Mouse (Mus musculus) megakaryocyte, embryonic 14.5 days (primary cell): ENCODE measurements at regions not wholly inside any gene's neighbourhood (a gene's known extent, or its start where the extent isn't known, plus 50 kb on each side); places are given as distances from the start of the nearest gene placed in this dataset.

ENCODE experiments used
- H3K27me3 ChIP-seq: replicated peaks from 2 replicates; pipeline ENCODE3; 2012; ENCODE audit warnings: inconsistent platforms
- H3K36me3 ChIP-seq: replicated peaks from 2 replicates; pipeline ENCODE3; 2012; ENCODE audit warnings: low read length, inconsistent platforms, mixed read lengths
- H3K4me1 ChIP-seq: 2 replicates; pipeline ENCODE4 v1.6.1; 2012; ENCODE audit warnings: inconsistent platforms
- H3K4me3 ChIP-seq: replicated peaks from 2 replicates; pipeline ENCODE3; 2012; ENCODE audit warnings: moderate library complexity, mild to moderate bottlenecking, inconsistent platforms
- H3K9me3 ChIP-seq: 2 replicates; pipeline ENCODE4 v1.6.1; 2012; ENCODE audit warnings: inconsistent platforms
- FLI1 ChIP-seq: IDR thresholded peaks from 2 replicates; pipeline ENCODE4 v1.6.1; 2012; ENCODE audit warnings: low read length, inconsistent platforms, mixed read lengths
- GATA1 ChIP-seq: IDR thresholded peaks from 3 replicates; pipeline ENCODE4 v1.6.1; 2012; ENCODE audit warnings: mixed read lengths, low read length, inconsistent platforms, borderline replicate concordance

DNA sequence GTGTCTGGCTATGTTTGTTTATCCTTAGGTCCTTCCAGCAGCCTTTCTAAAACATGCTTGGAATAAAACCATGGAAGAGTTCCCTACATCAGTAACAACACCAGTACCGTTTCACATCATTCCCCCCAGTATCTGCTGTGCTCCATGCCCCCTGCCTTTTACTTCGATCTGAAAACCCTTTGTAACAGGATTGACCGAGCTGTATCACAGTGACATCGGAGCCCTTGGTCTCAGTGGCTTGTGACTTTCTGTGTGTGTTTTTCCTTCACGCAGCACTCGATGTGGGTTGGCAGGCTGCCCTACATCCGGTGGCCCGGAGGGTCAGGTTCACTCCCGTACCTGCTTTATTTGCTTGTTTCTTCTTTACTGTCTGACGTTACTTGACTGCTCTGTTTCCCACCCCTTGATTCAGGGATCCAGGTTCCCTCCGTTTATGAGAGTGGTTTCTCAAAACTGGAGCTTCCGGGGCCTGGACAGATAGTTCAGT is 307.5 kb downstream of the Rps24 start:
- Histone ChIP-seq H3K36me3 (no peaks in the 10 kb centered on the region), H3K27me3 (peaks cover 13% of the 10 kb centered on the region), H3K4me3 (no peak overlapping the region), H3K9me3 (0 out of 2 replicates have a peak, but pooled peaks cover 5% of the 10 kb centered on the region), H3K4me1 (no peaks in the 10 kb centered on the region)
- TF ChIP-seq GATA1 (no peak), FLI1 (no peak)

DNA sequence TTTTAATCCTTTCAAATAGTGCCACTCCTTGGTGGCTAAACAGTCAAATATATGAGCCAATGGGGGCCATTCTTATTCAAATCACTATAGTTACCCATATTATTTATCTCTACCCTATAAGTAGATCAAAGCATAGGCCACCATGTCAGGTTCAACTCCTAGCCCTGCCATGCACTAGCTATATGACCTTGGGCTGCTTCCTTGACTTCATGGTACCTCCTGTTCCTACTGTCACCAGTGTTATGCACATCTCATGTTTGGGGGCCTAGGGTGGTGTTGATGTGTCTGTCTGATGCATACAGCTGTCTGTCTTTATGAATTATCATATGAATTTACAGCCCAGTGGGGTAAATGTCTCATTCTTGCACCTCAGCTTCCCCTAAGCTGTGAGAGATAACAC is 310.6 kb downstream of the Rps24 start:
- Histone ChIP-seq H3K9me3 (0 out of 2 replicates have a peak, but pooled peaks cover 5% of the 10 kb centered on the region), H3K27me3 (peaks cover 7% of the 10 kb centered on the region), H3K36me3 (no peaks in the 10 kb centered on the region), H3K4me3 (no peak overlapping the region), H3K4me1 (no peaks in the 10 kb centered on the region)
- no peak for TF ChIP-seq GATA1
- TF ChIP-seq FLI1 = no peak

DNA sequence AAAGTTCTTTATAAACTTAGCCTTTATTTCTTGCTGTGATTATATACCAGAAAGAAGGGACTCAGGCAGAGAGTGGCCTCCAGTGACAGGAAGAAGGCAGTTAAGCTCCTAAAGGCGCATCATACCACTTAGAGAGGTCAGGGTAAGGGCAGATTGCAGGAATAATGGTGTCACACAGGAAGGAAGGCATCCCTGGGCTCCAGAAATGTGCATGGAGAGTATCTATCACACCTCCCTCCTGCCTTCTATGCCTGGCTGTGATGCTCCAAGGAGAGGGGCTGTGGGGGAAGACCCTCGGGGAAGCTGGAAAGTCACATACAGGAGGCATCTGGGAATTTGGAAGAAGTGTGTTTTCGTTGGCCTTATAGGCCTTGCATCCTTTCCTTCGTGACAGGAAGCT is 311.1 kb downstream of the Rps24 start:
- no peaks in the 10 kb centered on the region for H3K36me3 ChIP-seq
- no peak for TF ChIP-seq GATA1
- TF ChIP-seq FLI1 = no peak
- H3K27me3 ChIP-seq = peaks cover 7% of the 10 kb centered on the region
- 0 out of 2 replicates have a peak, but pooled peaks cover 5% of the 10 kb centered on the region for H3K9me3 ChIP-seq
- no peak overlapping the region for H3K4me3 ChIP-seq
- no peaks in the 10 kb centered on the region for H3K4me1 ChIP-seq

DNA sequence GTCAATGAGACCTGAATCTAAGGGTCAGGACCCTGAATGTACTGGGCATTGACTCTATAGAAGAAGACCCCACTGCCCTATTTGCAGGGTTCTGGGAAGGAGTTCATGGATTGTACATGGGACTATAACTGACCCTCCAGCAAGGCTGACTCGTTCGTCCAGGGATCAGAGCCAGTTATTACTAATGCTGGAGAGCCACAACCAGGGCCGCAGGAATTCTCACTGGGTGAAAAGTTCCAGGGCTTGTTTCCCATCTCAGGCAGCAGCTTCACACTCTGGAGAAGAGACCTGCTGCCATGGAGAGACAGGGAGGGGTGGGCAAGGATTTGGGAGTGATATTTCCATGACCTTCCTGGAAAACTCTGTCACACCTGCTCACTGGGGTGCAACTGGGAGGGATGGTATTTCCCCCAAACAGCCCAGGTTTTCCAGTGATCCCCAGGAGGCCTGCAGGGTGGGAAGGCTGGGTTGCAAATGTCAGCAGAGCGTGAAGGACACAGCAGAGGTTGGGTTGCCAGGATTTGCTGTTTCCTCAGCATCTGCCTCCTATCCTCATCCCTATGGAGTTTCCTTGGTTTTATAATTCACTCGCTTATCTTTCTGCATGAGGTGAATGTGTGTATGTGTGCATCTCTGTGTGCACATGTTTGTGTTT is 316.2 kb downstream of the Rps24 start:
- no peaks in the 10 kb centered on the region for H3K4me1 ChIP-seq
- H3K27me3 ChIP-seq = peaks cover 9% of the 10 kb centered on the region

DNA sequence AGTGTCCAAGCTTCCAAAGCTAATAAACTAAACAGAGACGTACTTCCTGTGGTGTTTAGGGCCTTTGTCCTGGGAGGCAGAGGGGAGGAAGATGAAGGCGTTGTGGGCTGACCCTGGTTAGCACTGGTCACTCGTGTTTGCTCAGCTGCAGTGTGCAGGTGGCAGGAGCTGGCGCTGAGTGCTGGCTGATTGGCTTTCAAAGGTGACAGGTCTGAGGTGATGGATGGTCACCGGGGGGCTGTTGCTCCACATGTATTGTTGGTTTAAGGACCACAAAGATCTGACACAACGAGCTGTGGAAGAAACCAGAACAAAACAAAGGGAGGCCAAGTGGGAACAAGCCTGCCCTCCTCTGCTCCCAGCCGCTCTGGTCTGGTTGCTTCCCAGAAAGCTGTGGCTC is 320.1 kb downstream of the Rps24 start:
- Histone ChIP-seq H3K27me3 (peaks cover 17% of the 10 kb centered on the region), H3K36me3 (no peaks in the 10 kb centered on the region), H3K4me1 (no peaks in the 10 kb centered on the region), H3K9me3 (no peaks in the 10 kb centered on the region), H3K4me3 (no peak overlapping the region)
- TF ChIP-seq GATA1 = no peak

More for the DNA sequence above, 316.2 kb downstream of the Rps24 start:
- TF ChIP-seq FLI1 = no peak
- TF ChIP-seq GATA1 = no peak
- Histone ChIP-seq H3K36me3 (no peaks in the 10 kb centered on the region), H3K9me3 (no peaks in the 10 kb centered on the region), H3K4me3 (no peak overlapping the region)

DNA sequence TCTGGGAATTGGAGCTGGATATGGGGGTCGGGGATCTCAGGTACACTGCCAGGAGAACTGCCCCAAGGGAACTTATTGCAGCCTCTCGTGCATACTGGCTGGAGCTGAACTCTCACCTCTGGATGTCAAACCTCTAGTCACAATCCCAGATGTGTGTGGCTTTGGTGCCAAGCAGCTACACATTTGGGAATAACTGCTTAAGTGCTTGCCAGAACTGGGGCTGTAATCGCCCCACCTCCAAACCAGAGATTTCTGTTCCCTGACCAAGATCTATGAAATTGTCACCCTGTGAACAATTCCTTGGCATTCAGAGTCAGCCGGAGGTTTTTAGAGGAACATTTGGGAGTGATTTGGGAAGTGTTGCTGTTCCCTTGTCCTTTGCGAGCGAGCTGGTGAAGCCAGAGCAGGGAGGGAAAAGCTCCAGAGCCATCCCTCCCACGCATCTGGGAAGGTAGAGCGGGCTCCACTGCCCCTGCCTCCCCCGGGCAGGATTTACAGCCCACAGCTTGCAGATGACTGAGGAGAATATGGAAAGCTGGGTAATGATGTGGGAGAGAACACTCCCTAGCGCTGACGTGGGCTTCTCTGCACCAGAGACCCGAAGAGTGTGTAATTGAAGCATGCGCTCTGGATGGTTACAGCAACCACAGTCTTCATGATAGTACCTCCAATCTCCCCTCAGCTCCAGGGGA is 336.1 kb downstream of the Rps24 start:
- Histone ChIP-seq H3K4me1 (no peaks in the 10 kb centered on the region), H3K36me3 (no peaks in the 10 kb centered on the region)

DNA sequence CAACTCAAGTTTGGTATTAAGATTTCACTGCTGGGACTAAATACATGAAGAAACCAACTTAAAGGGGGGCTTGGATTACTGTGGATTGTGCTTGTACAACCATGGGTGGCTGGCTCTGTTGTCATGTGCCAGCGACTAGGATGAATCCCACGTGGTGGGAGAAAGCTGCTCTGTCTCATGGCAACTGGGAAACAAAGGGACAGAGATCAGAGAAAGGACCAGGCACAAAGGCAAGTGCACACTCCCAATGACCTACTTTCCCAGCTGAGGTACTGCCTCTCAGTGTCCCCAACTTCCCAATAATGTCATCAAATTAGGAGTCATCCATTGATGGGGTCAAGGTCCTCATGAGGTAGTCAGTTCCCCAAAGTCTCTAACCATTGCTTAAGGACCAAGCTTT is 337.4 kb downstream of the Rps24 start:
- Histone ChIP-seq H3K36me3 (no peaks in the 10 kb centered on the region), H3K27me3 (peaks cover 19% of the 10 kb centered on the region), H3K9me3 (no peaks in the 10 kb centered on the region), H3K4me3 (no peak overlapping the region), H3K4me1 (no peaks in the 10 kb centered on the region)
- TF ChIP-seq FLI1 (no peak), GATA1 (no peak)

More for the DNA sequence above, 336.1 kb downstream of the Rps24 start:
- no peaks in the 10 kb centered on the region for H3K9me3 ChIP-seq
- no peak overlapping the region for H3K4me3 ChIP-seq
- peaks cover 13% of the 10 kb centered on the region for H3K27me3 ChIP-seq
- TF ChIP-seq GATA1 (no peak), FLI1 (no peak)

DNA sequence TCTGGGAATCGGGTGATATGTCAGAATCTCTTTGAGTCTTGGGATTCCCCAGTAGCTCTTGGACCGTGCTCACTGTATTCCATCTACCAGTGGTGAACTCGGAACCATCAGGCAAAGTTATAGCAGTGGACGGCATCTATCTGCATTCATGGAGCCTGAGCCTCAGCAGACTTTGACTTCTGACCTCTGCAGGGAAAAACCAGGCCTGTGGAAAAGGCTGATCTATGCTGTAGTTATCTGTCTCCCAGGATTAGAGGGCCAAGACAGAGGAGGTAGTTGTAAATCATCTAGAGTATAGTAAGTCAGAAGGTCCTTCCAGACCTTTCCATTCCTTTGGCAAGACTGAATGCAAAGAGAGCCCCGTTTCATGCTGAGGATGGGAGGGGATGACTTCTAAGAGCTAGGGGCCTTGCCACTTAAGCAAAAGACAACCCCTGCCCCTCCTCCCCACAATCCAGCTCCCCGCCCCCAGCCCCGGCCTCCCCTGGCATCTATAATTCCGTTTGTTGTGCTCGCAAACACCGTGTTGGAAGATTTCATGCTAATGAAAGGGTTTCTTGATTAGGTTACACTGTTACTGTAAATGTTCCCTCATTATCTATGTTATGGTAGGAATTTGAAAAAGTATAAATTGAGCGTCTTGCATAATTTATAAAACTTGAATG is 338.9 kb downstream of the Rps24 start:
- no peak overlapping the region for H3K4me3 ChIP-seq
- no peaks in the 10 kb centered on the region for H3K9me3 ChIP-seq
- H3K4me1 ChIP-seq = no peaks in the 10 kb centered on the region
- no peaks in the 10 kb centered on the region for H3K36me3 ChIP-seq
- peaks cover 19% of the 10 kb centered on the region for H3K27me3 ChIP-seq
- TF ChIP-seq GATA1 (no peak), FLI1 (no peak)

DNA sequence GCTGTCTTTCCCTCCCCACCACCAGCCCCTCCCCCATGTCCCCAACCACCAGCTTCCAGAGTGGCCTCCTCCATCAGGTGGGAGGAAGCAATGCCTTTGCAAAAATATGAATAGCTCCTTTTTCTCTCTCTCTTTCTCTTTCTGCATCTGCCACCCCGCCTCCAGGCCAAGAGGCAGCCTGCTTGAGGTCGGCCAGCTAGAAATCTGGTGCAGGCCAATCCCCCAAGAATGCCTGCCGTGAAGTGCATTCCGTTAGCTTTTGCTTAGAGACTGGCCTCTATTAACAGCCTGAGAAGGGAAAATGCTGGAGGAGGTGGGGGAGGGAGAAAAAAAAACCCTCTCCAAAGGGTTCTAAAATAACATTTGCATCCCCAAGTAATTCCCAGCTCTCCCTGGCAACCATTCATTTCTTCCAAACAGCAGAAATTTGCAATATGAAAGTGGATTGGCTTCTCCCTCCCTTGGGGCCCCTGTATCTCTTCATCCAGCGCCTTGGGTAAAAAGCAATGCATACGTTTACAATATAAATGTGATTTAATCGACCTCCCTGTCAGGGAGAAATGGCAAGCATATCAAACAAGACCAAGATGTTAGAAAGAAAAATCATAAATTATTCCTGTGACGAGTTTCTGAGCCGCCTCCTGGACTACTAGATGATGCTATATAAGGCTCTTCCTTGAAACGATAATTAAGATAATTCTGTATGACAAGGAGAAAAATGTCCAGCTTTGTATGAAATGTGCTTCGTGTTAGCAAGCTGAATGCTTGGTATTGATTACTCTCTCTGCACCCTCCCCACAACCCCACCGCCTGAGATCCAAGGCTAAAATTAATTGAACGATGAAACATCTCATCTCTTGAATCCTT is 339.8 kb downstream of the Rps24 start:
- no peaks in the 10 kb centered on the region for H3K4me1 ChIP-seq
- peaks cover 19% of the 10 kb centered on the region for H3K27me3 ChIP-seq
- H3K4me3 ChIP-seq = no peak overlapping the region
- TF ChIP-seq FLI1 = no peak
- TF ChIP-seq GATA1 = no peak
- no peaks in the 10 kb centered on the region for H3K9me3 ChIP-seq
- H3K36me3 ChIP-seq = no peaks in the 10 kb centered on the region
